Mouse (Mus musculus): ENCODE measurements around the gene Psmg4. TPM values are rescaled to one million over a fixed set of nuclear protein-coding genes. Genes with fewer than 3 reads are reported as not detected.

Gene Psmg4
- total RNA-seq, 4 experiments from 2014 or later, result 13.9 to 19.7 (median 16.9) TPM

GRCm38 (mm10) chr13:34195676-34196075 is 32.9 kb downstream of the Psmg4 start:
- DNase-seq (ENCODE audit: low spot score in 2 of 2), result no peak

- no peak for DNase-seq (ENCODE audit: low spot score in 2 of 2)
Measured at GRCm38 (mm10) chr13:34205216-34205615, 42.5 kb downstream of the Psmg4 start.

- no peak for DNase-seq (ENCODE audit: low spot score in 2 of 2)
Measured at GRCm38 (mm10) chr13:34207714-34208470, 45.1 kb downstream of the Psmg4 start.

DNA sequence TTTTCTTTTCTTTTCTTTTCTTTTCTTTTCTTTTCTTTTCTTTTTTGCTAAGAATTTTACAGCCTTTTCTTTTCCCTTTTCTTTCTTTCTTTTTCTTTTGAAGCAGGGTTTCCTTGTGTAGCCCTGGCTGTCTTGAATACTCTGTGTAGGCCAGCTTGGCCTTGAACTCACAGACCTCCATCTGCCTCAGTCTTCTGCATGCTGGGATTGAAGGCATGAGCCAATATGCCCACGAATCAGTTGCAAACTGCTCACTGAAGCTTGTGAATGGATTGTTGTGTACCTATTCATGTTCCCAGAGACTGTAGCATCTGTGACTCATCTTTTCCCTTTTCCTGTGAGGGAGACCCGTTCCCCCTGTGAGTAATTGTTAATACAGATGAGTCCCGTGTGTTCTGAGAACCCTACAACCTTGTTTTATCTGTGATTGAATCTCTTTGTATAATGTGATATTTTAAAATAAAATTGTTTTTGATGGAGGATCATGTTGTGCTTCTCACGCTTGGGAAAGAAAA is 48.6 kb downstream of the Psmg4 start:
- DNase-seq (ENCODE audit: low spot score in 2 of 2), result no peak

GRCm38 (mm10) chr13:34212735-34213212 is 50.0 kb downstream of the Psmg4 start:
- DNase-seq (ENCODE audit: low spot score in 2 of 2), result no peak

DNA sequence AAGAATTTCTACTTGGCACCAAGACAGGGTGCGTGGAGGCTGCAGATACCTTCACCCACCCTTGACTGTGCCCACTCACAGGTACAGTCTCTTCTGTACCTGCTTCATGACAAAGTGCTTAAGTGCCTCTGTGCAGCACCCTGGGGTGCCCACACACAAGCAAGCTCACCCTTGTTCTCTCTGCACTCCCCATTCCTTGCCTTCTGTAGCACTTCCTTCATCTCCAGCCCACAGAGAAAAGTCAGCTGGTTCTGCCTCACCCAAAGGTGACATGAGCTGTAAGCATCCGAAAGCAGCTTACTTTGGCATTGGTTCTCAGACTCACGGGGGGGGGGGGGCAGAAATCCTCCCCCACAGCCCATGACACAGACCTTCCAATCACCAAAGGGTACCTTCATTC is 52.1 kb downstream of the Psmg4 start:
- no peak for DNase-seq (ENCODE audit: low spot score in 2 of 2)

GRCm38 (mm10) chr13:34218776-34219175 is 56.0 kb downstream of the Psmg4 start:
- no peak for DNase-seq (ENCODE audit: low spot score in 2 of 2)

DNA sequence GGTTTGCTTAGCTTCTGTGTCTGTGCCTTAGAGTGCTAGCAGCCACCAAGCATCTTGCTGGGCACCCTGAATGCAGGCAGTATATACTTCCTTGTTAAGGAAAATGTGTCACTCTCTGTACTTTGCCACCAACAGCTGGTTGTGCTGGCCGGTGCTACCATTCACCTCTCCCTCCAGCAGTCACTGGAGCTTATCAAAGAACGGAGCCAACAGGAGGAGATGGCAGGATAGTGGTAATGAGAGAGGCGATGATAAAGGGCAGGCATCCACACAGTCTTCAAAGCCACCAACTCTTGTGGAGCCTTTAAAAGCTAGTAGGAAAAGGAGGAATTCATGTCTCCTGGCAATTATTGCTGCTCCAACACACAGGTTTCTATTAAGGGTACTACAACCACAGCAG is 57.0 kb downstream of the Psmg4 start:
- no peak for DNase-seq (ENCODE audit: low spot score in 2 of 2)

- peak; percentile 15 to 27 for DNase-seq (ENCODE audit: low spot score in 2 of 2)
Measured at GRCm38 (mm10) chr13:34222985-34223384, 60.2 kb downstream of the Psmg4 start.

- DNase-seq (ENCODE audit: low spot score in 2 of 2), result no peak
Measured at GRCm38 (mm10) chr13:34226940-34227339, 64.2 kb downstream of the Psmg4 start.

Other genes with a start within 250 kb of the Psmg4 start
- 10 to 100 TPM; 14.0 to 16.6 (median 15.0) TPM for gene Nqo2, start 198.3 kb upstream of the Psmg4 start, total RNA-seq (2022)
- 1 to 10 TPM; 2.3 to 3.6 (median 3.0) TPM for gene Ripk1, start 160.6 kb upstream of the Psmg4 start, total RNA-seq (2022)
- 100 to 1,000 TPM; 146 to 334 (median 250) TPM for gene Serpinb6a, start 160.2 kb upstream of the Psmg4 start, total RNA-seq (2022)
- gene Bphl, start 125.4 kb upstream of the Psmg4 start, total RNA-seq (2022), result 10 to 100 TPM; 25.7 to 38.7 (median 28.8) TPM
- gene Tubb2a, start 85.0 kb upstream of the Psmg4 start, total RNA-seq (2022), result 1 to 10 TPM; 3.9 to 8.6 (median 5.4) TPM
- gene Tubb2b, start 32.5 kb upstream of the Psmg4 start, total RNA-seq (2022), result 1 to 10 TPM in 2 of 4 experiments, under 1 TPM in 2; 0.63 to 1.8 (median 1.3) TPM
- gene Slc22a23, start 182.2 kb downstream of the Psmg4 start, total RNA-seq (2022), result 10 to 100 TPM in 2 of 4 experiments, 1 to 10 TPM in 2; 6.1 to 12.3 (median 8.7) TPM

All from gastrocnemius, adult 8-10 months (tissue).